Comparison of ENCODE assay signal across 8 mouse cellular contexts in genomic region chr17:45373987-45374608, GRCm38 (mm10). TPM values are rescaled to one million over a fixed set of nuclear protein-coding genes. Genes with fewer than 3 reads are reported as not detected.
DNase-seq lines count a peak whose midpoint lies in the region; ATAC-seq and TF ChIP-seq lines count a peak whose summit lies in the region.

No protein-coding gene starts in this region.

- H3K4me2 ChIP-seq in intestine, embryonic 16.5 days (ENCODE audit: low read depth, low read length): no peak overlapping the region
- peak overlapping the region; percentile 30; the same call in 1 of the 2 replicates for H3K4me2 ChIP-seq in midbrain, embryonic 14.5 days (ENCODE audit: low read length)

- no peaks in the 10 kb centered on the region for H3K4me1 ChIP-seq in intestine, embryonic 16.5 days (ENCODE audit: control insufficient read depth, insufficient read depth, low read length)
- H3K4me1 ChIP-seq in midbrain, embryonic 14.5 days (ENCODE audit: control insufficient read depth, insufficient read depth, low read length): no peaks in the 10 kb centered on the region
- H3K4me1 ChIP-seq in spleen, adult 2 months (ENCODE audit: control insufficient read depth, insufficient read depth, insufficient read length): no peaks in the 10 kb centered on the region; the same call in 1 of the 2 replicates

- H3K9ac ChIP-seq in intestine, embryonic 16.5 days (ENCODE audit: low read depth, low read length): no peak overlapping the region
- H3K9ac ChIP-seq in midbrain, embryonic 14.5 days (replicated peaks; ENCODE audit: low read length): no peak overlapping the region; the same call in 1 of the 2 replicates

- no peaks in the 10 kb centered on the region for H3K36me3 ChIP-seq in intestine, embryonic 16.5 days (ENCODE audit: control insufficient read depth, insufficient read depth, low read length)
- H3K36me3 ChIP-seq in midbrain, embryonic 14.5 days (ENCODE audit: control insufficient read depth, insufficient read depth, low read length): no peaks in the 10 kb centered on the region
- H3K36me3 ChIP-seq in spleen, adult 2 months (ENCODE audit: control insufficient read depth, insufficient read depth, low read length): no peaks in the 10 kb centered on the region

- peak; percentile 71 for DNase-seq in adrenal gland, adult 2 months
- peak; percentile 89 for DNase-seq in embryo, embryonic 10 days (ENCODE audit: low spot score)
- DNase-seq in gastrocnemius, postnatal 4 days (ENCODE audit: low spot score in 2 of 2): peak; percentile 66 to 74
- peak; percentile 75 to 76 for DNase-seq in left cerebral cortex, postnatal 36 days (ENCODE audit: low spot score in 2 of 2)
- peak; percentile 89 for DNase-seq in midbrain, embryonic 14.5 days
- peak; percentile 7 to 56 for DNase-seq in spleen, adult 2 months (ENCODE audit: low read depth in 1 of 2, low spot score in 2 of 2)

- no peak overlapping the region for H3K4me3 ChIP-seq in intestine, embryonic 16.5 days (ENCODE audit: low read length)
- H3K4me3 ChIP-seq in midbrain, embryonic 14.5 days (replicated peaks; ENCODE audit: low read depth, low read length): no peak overlapping the region
- H3K4me3 ChIP-seq in spleen, adult 2 months (ENCODE audit: extremely low read depth, insufficient read depth, insufficient read length): no peak overlapping the region

- TF ChIP-seq POLR2A in spleen, adult 2 months (IDR thresholded peaks at IDR 0.05; ENCODE audit: low read depth, low read length): no peak

- 27% methylated on average over 13 of the region's 13 CpGs for WGBS in intestine, embryonic 16.5 days
- WGBS in midbrain, embryonic 14.5 days: 29% methylated on average over 13 of the region's 13 CpGs
- 39% methylated on average over 13 of the region's 13 CpGs for WGBS in spleen, adult 2 months

- H3K27ac ChIP-seq in intestine, embryonic 16.5 days (ENCODE audit: low read length): no peak overlapping the region
- H3K27ac ChIP-seq in midbrain, embryonic 14.5 days (replicated peaks; ENCODE audit: low read depth, low read length): no peak overlapping the region
- H3K27ac ChIP-seq in spleen, adult 2 months (ENCODE audit: insufficient read depth, low read length): no peak overlapping the region

- intact Hi-C loops in left cerebral cortex, postnatal 36 days (cut with DNase I): loop anchor here (2.0 to 10.0 kb wide), 4 partner anchors 289 to 1112 kb away; no protein-coding TSS in a partner anchor

- 0 out of 2 replicates have a peak, but pooled peaks cover 6% of the 10 kb centered on the region for H3K27me3 ChIP-seq in intestine, embryonic 16.5 days (replicated peaks; ENCODE audit: control insufficient read depth, insufficient read depth, low read length)
- H3K27me3 ChIP-seq in midbrain, embryonic 14.5 days (ENCODE audit: control insufficient read depth, insufficient read depth, low read length): no peaks in the 10 kb centered on the region
- H3K27me3 ChIP-seq in spleen, adult 2 months (ENCODE audit: control insufficient read depth, insufficient read depth, low read length): no peaks in the 10 kb centered on the region

- peak; percentile 89 for TF ChIP-seq CTCF in spleen, adult 2 months (IDR thresholded peaks at IDR 0.05; ENCODE audit: extremely low read depth, insufficient read depth, insufficient read length, insufficient replicate concordance)

- peak; percentile 76; the same call in 1 of the 2 replicates for ATAC-seq in intestine, embryonic 16.5 days
- peak; percentile 67; the same call in 1 of the 2 replicates for ATAC-seq in midbrain, embryonic 14.5 days (ENCODE audit: low FRiP score, low TSS enrichment)
- no peak; the same call in 1 of the 2 replicates for ATAC-seq in monocyte, adult 5-6 weeks (replicated peaks; ENCODE audit: insufficient number of reproducible peaks, low FRiP score, low TSS enrichment, poor library complexity, severe bottlenecking)

- no peaks in the 10 kb centered on the region for H3K9me3 ChIP-seq in intestine, embryonic 16.5 days (ENCODE audit: control insufficient read depth, low read length)
- H3K9me3 ChIP-seq in midbrain, embryonic 14.5 days (ENCODE audit: control insufficient read depth, low read length): no peaks in the 10 kb centered on the region

RNA-seq across cellular contexts. Expression of gene Cdc5l, which starts 59.4 kb away (rescaled TPM):
- total RNA-seq in adrenal gland, adult 2 months (2021): 10 to 100 TPM; 40.8 to 49.8 TPM
- 3.0 and 3.9 TPM in 2 replicates for polyA plus RNA-seq in adrenal gland, adult 2 months (2012; rRNA removed)
- 10 to 100 TPM; 43.2 to 50.8 TPM for total RNA-seq in gastrocnemius, postnatal 4 days (2021)
- 45.8 and 51.8 TPM in 2 replicates for polyA plus RNA-seq in intestine, embryonic 16.5 days (2015; fragmentation: Nextera tagmentation; extraction: Ambion mirVana)
- 10 to 100 TPM; 55.2 to 56.0 TPM for total RNA-seq in left cerebral cortex, postnatal 36 days (2021)
- 60.0 and 69.9 TPM in 2 replicates for polyA plus RNA-seq in midbrain, embryonic 14.5 days (2014; fragmentation: Nextera tagmentation; extraction: Ambion mirVana)
- 6.0 and 6.1 TPM in 2 replicates for polyA plus RNA-seq in spleen, adult 2 months (2012; rRNA removed)
- total RNA-seq in monocyte, adult 5-6 weeks (2017): 104 to 149 TPM (median 135 TPM) in 3 replicates

Comparison
In these comparisons a context has a peak if more than half of its experiments do, and no peak if none do; other contexts are left out.
1. DNase-seq: peak in every context shown above with its lines; median percentile 89 in embryo, embryonic 10 days; 89 in midbrain, embryonic 14.5 days; 76 in left cerebral cortex, postnatal 36 days; 71 in adrenal gland, adult 2 months; 70 in gastrocnemius, postnatal 4 days; 32 in spleen, adult 2 months.